Mouse (Mus musculus) c-Kit-positive CD71-negative TER-119-negative erythroid progenitor cells, embryonic 14.5 days (primary cell): Measurements from ENCODE around the gene BC048562.

ENCODE experiments used
- DNase-seq: peaks from one replicate; pipeline ENCODE4 v3.0.0-alpha.2; 2013; ENCODE audit warnings: low read depth

Gene BC048562

GRCm38 (mm10) chr9:108436182-108436581 is at the start of gene BC048562:
Gene BC048562, plus strand, starts transcription at chr9:108436482.
- no peak for DNase-seq

GRCm38 (mm10) chr9:108386816-108387215 is 49.5 kb upstream of the BC048562 start:
- DNase-seq = no peak

GRCm38 (mm10) chr9:108388601-108389000 is 47.7 kb upstream of the BC048562 start:
- DNase-seq = no peak

DNA sequence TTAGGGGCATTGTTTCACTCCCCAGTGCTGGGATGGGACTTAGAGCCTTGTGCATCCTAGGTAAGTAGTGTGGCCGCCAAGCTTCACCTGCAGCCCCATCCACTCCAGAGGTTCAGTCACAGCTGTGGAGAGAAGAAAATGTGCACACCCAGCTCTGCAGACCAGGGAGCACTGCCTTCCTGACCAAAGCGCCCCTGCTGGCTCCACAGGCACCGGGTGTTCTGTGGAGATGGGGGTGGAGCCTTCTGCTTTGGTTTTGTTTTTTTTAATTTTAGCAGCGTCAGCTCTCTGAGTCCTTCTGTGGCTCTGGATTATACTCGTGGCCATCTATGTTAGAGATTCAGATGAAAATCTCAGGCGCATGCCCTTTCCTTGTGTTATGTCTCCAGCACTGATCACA is 47.1 kb upstream of the BC048562 start:
- no peak for DNase-seq

- no peak for DNase-seq
These were observed 43.6 kb upstream of the BC048562 start, which contains the start of gene 1700102P08Rik for GRCm38 (mm10) chr9:108392676-108393075. Gene 1700102P08Rik, plus strand, starts transcription at chr9:108392805.

GRCm38 (mm10) chr9:108394191-108394590 is 42.1 kb upstream of the BC048562 start:
- no peak for DNase-seq

- DNase-seq = no peak
These were observed 40.9 kb upstream of the BC048562 start for GRCm38 (mm10) chr9:108395427-108395826.

DNA sequence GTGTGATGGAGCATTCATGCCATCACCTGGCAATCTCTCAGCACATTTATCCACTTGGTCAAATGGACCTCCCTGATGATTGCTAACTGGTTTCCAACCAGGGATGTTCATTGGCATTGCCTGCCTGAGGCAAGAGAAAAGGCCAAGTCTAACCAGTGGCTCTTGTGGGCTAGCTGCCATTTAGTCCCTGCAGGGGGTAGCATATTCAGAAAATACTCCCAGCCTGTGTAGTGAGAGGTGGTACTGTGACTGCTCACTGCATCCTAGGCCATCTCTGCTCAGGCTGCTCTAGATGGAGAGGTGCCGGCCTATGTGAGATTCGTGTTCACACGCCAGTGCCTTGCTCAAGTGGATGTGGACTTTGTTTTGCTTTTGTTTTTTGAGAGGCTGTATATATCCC is 38.0 kb upstream of the BC048562 start:
- DNase-seq = no peak

GRCm38 (mm10) chr9:108401186-108401960 is 34.9 kb upstream of the BC048562 start:
- DNase-seq = no peak

GRCm38 (mm10) chr9:108403081-108403480 is 33.2 kb upstream of the BC048562 start:
- DNase-seq = no peak

DNA sequence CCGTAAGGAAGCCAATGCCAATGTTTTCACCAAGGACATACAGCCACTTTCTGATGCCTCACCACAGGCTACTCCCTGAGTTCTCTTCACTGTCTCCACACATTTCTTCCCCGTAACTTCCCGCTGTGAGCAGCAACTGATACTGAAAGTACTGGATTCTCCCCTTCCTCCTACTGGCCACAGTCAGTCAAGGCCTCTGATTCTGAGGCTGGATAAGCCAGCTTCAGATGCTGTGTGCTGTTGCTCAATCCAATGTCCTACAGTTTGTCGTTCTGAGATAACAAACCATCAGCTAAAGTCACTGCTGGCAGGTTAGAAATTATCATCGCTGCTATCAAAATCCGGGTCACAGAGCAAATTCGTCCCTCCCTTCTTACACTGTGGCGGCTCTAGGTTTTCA is 31.8 kb upstream of the BC048562 start:
- DNase-seq = no peak

DNA sequence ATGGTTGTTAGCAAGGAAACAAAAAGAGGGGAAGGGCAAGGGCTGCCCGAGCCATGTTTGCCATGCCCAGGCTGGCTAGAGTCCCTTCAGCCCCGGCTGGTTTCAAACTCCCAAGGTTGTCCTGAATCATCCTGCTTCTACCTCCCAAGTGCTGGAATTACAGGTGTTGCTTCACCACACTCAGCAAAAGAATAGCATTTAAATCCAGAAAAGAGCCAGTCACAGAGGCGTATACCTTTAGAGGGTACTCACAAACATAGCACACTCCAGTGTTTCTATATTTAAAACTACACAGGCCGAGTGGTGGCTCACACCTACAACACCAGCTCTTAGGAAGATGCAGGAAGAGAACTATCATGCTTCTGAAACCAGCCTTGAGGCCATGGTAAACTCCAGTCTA is 26.7 kb upstream of the BC048562 start:
- no peak for DNase-seq

GRCm38 (mm10) chr9:108411381-108411942 is 24.8 kb upstream of the BC048562 start:
- no peak for DNase-seq

DNA sequence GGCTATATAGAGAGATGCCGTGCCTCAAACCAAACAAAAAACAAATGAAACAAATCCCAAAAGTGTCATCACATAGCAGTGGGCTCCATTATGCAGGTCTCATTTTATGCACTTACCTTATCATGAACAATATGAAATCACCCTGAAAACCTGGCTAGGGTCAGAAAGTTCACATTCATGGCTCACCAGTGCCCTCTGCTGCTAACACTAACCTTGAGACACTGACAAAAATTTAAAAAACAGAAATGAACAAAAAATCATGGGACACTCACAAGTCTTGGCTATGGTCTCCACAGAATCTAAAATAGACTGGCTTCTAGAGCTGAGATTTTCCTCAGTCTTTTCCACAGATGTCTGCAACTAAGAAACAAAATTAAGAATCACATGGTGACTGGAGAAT is 24.1 kb upstream of the BC048562 start:
- peak; percentile 30 for DNase-seq

- DNase-seq = no peak
These were observed 7.9 kb upstream of the BC048562 start, which contains the start of gene Ccdc36 for GRCm38 (mm10) chr9:108428384-108428783. Gene Ccdc36, minus strand, starts transcription at chr9:108428484.

DNA sequence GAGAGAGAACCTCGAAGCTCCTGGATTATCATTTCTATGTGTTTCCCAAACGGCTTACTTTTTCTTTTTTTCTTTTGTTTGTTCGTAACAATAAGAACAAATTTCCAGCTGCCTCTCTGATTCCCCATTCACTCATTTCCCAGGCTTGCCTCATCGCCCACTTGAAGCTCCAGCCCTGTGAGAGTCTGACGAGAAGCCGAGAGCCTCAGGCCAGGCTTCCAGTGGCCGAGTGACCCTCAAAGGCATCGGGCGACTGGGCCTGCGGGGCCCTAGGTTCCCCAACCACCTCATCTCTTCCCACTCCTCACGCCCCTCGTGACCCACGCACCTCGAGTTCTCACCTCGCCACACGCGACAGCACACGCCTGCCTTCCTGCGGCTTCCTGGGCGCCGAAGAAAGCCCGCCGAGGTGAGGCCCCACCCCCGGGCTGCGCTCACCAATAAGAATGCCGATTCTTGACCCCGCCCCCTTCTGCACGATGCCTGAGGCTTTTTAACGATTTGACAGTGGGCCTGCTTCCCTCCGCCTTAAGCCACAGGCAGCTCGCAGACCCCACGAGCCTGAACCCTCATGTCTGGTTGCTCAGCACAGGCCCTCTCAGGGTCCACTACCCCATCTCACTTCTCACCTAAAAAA is 4.7 kb upstream of the BC048562 start:
- DNase-seq = no peak

GRCm38 (mm10) chr9:108439176-108439575 is 2.9 kb downstream of the BC048562 start:
- DNase-seq = no peak

- no peak for DNase-seq
These were observed 4.2 kb downstream of the BC048562 start for GRCm38 (mm10) chr9:108440485-108440884.

- DNase-seq = no peak
These were observed 5.1 kb downstream of the BC048562 start for GRCm38 (mm10) chr9:108441236-108441919.

DNA sequence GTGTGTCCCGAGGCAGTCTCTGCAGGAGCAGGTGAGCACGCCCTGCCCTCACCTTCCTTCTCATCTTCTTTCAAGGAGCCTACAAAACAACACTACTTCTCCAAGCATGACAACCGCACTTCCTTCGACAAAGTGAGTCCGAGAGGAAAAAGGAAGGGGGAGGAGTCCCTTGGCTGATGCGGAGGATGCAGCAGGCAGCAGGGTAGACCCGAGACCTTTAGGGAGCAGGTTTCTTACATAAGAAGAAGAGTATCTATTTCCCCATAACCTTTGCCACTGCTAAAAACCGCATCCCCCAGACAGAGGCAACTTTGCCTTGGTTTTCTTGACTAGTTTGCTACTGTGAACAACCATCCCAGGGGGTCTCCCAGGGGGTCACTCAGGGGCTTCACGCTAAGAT is 8.8 kb downstream of the BC048562 start:
- DNase-seq = no peak

DNA sequence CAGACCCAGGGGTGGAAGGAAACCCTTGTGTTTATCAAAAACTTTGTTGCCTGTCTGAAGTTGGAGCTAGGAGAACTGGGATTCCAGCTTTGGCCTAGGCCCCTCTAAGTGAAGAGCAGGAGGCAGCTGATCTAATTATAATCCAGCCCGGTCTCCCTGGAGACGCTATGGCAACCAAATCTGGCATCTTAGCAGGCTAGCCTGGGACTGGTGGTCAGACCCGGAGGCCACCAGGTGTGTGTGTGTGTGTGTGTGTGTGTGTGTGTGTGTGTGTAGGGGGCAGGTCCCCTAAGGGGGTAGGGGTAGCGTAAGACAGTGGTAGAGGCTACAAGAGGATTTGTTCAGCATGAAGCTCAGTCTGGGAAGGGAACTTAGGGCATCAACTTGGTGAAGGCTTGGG is 13.6 kb downstream of the BC048562 start:
- DNase-seq = no peak
